Mouse (Mus musculus): ENCODE data around the gene Med19.

The Med19 gene

DNA sequence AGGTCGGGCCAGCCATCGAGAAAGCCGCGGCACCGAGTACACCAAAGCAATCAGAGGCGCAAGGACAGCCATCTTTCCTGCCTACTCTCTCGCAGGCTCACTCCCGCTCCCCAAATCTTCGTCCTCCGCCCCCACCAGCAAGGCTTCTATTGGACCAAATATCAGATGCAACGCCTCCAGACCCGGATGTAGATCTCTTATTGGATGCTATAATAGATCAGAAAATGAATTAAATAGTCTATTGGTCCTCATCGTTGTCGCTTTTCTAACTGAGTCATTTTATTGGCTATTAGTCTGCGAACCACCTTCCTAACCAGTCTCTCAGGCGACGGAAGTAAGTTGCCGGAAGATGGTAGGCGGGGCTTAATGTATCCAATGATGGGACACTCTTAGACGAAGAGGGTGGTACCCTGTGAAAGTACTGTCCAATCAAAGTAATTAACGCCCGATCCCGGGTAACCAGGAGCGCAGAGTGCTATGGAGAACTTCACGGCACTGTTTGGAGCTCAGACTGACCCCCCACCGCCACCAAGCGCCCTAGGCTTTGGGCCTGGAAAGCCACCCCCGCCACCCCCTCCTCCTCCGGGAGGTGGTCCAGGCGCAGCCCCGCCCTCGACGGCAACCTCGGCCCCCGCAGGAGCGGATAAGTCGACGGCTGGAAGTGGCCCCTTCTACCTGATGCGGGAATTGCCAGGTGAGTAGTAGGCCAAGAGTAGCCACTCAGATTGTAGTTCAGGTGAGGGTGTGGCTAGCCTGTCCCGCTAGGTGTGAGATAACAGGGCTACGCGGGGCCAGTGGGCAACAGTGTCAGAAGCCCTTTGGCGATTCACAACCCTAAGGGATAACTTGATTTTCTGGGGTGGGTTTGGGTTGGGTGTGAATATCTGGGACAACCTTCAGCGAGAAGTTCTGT lies at the start of gene Med19, which contains the start of gene Gm28635:
Gene Med19 (plus strand): TSS at position 435 of the 913 bp plus-strand sequence.
Gene Gm28635 (minus strand): TSS at position 74 of the 913 bp plus-strand sequence.
- peak; percentile 98 for DNase-seq (ENCODE audit: low read depth)

GRCm38 (mm10) chr2:84632001-84632400 lies 46.2 kb upstream of the Med19 start:
- no peak for DNase-seq (ENCODE audit: low read depth)

DNA sequence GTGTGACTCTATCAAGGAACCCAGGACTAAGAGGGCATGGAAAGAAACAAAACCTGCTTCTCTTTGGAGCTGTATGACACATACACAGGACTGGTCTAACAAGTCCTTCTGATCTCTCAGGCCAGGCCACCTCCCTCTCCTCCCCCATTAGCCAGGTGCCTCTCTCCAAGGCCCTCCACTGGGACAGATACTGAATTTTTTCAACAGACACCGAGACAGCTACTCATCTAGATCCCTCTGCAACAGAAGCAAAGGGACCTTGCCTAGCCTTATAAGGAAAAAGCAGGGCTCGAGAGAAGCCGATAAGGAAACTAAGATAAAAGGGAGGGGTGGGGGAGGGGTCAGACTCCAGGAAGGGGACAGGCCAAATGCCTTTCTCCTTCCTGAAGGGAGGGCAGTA lies 45.2 kb upstream of the Med19 start:
- peak; percentile 43 for DNase-seq (ENCODE audit: low read depth)

DNA sequence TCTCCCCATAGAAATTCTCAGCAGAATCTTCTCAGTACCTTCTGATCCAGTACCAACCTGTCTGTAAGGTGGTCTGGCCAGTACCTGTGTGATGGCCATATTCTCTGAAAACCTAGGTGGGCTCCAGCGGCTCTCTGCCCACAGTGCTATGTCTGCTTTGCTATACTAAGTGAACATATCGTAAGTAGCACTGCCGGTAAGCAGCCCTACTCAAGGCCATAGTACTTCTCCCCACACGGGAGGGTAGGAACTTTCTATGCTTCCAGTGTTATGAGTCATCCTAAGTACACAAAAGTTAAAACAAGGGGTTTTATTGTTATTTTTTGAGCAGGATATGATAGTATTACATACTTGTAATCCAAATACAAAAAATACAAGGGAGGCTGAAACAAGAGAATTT lies 44.2 kb upstream of the Med19 start:
- no peak for DNase-seq (ENCODE audit: low read depth)

DNA sequence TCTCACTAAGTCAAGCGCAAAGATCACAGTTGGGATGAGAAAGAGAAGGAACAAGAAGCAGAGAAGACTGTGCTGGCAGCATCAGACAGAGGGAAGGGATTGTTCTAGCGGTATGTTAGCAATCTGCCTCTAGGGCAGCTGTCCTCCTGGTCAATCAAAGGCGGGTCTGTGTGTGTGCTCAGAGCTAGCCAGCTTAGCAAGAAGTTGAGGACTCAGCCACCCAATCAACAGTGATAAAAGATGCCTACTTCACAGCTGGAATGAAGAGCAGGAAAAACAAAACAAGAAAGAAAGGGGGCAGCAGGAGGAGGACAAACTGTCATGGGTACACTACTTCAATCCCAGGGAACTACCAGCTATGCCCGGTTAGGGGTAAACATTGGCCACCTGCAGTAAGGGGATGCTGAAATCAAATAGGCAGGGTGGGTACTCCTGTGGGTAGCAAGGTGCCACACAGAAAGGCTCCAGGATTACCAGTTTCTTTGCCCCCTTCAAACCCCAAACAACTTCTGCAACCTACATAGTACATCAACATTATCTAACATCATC lies 43.2 kb upstream of the Med19 start:
- DNase-seq (ENCODE audit: low read depth), result no peak

GRCm38 (mm10) chr2:84635611-84636010 lies 42.6 kb upstream of the Med19 start:
- DNase-seq (ENCODE audit: low read depth), result no peak

- DNase-seq (ENCODE audit: low read depth), result no peak
Measured at GRCm38 (mm10) chr2:84636231-84636741, 41.9 kb upstream of the Med19 start.

- DNase-seq (ENCODE audit: low read depth), result no peak
Measured at GRCm38 (mm10) chr2:84637452-84638165, 40.6 kb upstream of the Med19 start.

DNA sequence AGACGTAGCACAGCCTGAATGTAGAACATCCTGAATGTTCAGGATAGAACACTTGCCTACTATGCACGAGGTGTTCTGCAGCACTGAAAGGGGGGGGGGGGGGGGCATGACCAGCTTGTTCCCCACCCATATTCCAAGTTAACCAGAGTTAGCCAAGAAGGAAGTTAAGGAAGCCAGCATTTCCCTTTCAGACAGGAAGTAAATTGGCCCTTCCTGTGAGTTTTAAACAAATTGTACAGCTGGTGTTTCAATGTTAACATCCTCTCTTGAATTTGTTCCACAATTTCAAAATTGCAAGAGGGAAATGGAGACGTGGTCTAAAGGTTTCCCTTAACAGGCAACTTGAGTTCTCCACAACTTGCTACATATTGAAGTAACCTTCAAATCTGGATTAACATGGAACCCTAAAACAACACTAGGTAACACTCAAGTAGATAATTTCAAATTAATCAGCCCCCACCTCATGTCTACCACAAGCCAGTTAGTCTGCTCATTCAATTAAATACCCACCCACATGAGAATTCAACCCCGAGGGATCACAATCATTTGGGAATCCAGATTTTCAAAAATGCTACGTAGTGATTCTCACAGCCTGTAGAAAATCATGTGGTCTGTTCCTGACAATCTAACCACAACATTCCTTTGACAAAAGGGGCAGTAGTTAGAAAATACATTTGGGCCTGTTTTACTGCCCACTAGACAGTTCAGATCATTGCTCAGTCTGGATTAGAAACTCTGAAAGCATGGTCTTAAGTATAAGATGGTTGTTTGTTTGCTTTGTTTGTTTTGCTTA lies 39.6 kb upstream of the Med19 start:
- DNase-seq (ENCODE audit: low read depth), result no peak

DNA sequence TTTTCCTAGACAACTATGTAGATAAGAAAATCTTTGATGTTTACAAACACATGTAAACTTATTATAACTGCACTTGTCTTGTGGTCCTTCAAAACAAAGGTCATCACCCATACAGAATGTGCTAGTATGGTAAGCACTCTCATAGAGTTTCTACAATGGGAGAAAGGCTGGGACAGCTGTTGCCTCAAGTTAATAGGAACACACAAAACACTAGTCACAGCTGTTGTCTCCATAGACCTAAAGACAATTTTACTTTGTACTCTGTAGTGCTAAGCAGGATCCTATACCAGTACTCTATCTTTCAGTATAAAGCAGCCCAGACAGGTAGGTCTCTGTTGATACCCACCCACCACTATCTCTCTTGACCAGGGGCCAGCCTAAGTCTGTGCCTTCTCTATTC lies 37.4 kb upstream of the Med19 start:
- DNase-seq (ENCODE audit: low read depth), result no peak

- no peak for DNase-seq (ENCODE audit: low read depth)
Measured at GRCm38 (mm10) chr2:84646138-84646537, 32.1 kb upstream of the Med19 start.

DNA sequence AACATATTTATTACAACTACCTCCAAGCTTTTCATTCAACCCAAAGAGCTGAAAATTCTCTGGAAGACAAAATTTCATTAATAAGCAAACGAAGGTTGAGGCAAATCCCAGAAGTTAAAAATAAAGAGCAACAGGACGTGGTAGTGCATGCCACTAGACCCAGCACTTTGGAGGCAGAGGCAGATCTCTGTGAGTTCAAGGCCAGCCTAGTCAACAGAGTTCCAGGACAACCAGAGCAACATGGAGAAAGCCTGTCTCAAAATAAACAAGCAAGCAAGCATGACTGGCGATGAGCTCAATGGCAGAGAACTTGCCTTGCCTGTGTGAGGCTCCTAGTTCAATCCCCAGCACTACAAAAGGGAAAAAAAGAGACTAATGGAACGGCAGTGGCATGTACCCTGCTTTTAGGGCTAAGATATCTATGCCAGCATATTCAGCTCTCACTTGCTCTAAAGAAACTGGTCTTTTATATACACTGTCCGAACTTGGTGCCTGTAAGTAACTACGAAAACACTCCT lies 31.1 kb upstream of the Med19 start:
- DNase-seq (ENCODE audit: low read depth), result no peak

DNA sequence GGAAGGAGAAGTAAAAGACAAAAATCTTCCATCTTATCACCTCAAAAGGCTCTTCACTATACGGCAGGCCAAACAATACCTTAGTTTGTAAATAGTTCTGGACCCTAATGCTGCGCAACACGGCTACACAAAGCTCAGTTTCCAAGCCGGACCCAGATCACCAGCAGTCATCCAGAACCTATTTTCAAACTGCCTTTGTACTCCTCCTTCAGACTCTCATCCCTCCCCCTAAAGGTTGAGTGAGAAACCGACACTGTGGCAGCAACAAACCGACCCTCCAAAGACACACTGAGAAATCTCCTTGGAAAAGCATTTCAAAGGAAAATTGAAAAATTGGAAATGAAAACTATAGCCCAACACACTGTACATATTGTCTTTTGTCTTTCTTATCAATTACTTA lies 29.8 kb upstream of the Med19 start:
- DNase-seq (ENCODE audit: low read depth), result no peak

GRCm38 (mm10) chr2:84649674-84650073 lies 28.5 kb upstream of the Med19 start:
- DNase-seq (ENCODE audit: low read depth), result no peak

- DNase-seq (ENCODE audit: low read depth), result no peak
Measured at GRCm38 (mm10) chr2:84650464-84651195, 27.6 kb upstream of the Med19 start, which contains the start of gene Ctnnd1. Gene Ctnnd1, minus strand, starts transcription at chr2:84650765.

GRCm38 (mm10) chr2:84653354-84653753 lies 24.8 kb upstream of the Med19 start:
- no peak for DNase-seq (ENCODE audit: low read depth)

GRCm38 (mm10) chr2:84655864-84656263 lies 22.3 kb upstream of the Med19 start:
- no peak for DNase-seq (ENCODE audit: low read depth)

DNA sequence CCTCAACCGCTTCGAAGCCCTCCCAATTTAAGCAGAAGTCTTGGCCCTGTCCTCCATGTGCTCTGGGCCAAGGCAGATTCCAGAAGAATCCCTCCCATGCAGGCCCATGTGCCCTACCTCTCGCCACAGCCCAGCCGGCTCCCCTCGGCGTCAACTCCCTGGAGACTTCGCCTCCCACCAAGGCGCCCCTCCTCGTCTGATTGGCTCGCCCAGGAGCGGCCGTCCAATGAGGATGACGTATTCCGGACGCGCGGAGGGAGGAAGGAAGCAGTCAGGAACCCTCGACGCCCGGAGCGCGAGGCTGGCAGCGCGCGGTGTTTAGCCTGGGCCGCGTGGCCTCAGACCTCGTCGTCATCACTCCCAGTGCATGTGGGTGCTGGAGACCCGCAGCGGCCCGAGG lies 19.4 kb upstream of the Med19 start, which contains the start of gene Btbd18:
Gene Btbd18 (plus strand): TSS at position 274 of the 400 bp plus-strand sequence.
- DNase-seq (ENCODE audit: low read depth), result no peak

DNA sequence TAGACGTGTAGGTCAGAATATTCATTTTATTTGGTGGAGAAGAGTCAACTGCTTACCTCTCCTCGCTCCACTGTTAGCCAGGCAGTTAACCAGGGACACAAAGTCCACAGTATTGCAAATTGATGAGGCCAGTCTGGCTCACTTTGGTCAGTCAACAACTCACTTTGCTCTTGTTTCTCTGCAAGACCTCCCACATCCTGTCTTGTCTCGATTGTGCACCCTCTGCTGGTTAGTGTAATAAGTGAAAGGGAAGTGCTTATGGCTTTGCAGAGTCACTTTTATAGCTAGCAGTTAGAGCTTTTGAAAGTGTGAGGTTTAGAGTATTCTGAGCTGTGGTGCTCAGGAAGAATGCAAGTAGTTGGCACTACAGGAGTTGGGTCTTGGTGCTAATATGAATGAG lies 17.9 kb upstream of the Med19 start:
- DNase-seq (ENCODE audit: low read depth), result peak; percentile 81

DNA sequence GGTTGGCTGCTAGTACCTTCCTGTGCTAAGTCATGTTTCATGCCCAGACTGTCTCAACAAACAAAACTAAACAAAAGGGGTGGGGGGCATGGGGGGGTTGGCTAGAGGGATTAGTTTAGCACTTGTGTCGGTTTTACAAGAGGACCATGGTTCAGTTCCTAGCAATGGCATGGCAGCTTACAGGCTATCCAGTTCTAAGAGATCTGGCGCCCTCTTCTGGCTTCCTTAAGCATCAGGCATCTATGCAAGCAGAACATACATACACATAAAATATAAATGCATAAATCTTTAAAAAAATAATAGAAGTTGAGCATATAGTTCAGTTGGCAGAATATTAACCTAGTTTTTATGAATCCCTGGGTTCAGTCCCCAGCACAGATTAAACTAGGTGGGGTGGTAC lies 15.3 kb upstream of the Med19 start:
- peak; percentile 74 for DNase-seq (ENCODE audit: low read depth)

GRCm38 (mm10) chr2:84666081-84666480 lies 12.1 kb upstream of the Med19 start:
- no peak for DNase-seq (ENCODE audit: low read depth)
